In the genomic region with DNA sequence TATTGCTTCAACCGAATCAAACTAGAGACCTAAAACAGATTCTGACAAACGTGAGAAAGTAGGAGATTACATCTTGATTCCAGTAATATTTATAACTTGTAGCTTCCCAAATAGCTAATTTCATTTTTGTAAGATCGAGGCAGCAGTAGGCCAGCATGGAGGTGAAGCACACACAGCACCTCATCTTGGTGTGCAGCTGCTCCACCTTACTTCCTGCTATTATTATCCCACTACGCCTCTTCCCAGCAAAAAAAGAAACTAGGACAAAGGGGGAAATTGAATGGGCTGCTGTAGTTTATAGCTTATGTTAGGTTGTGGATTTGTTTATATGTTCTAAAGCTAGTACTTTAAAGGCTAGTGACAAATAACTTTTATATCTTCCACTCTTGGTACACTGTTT, we compare ENCODE assay signal across 17 mouse cellular contexts.
"Had no signal": no experiment of that assay in that cellular context is flagged by ENCODE, and none has a peak within 500 bp of the region (broad histone marks: within the 10 kb centered on the region; RNA-seq: fewer than 3 reads in every experiment).

No protein-coding gene starts in this region.

- H3K27ac ChIP-seq: limb, embryonic 13.5 days; liver, embryonic 15.5 days; midbrain, embryonic 12.5 days; neural tube, embryonic 15.5 days; stomach, postnatal 0 days had no signal

- H3K27me3 ChIP-seq: limb, embryonic 13.5 days; liver, embryonic 15.5 days; midbrain, embryonic 12.5 days; neural tube, embryonic 15.5 days had no signal

- H3K9me3 ChIP-seq: limb, embryonic 13.5 days; liver, embryonic 15.5 days; midbrain, embryonic 12.5 days; neural tube, embryonic 15.5 days had no signal

- DNase-seq: kidney, adult 11 months; kidney, postnatal 14 days; layer of hippocampus, postnatal 36 days; left cerebral cortex, postnatal 4 days; lung, embryonic 14.5 days; lung, postnatal 10 days; lung, postnatal 4 days; right cerebral cortex, adult 18-20 months; right cerebral cortex, postnatal 25 days; thymus, adult 18-20 months; thymus, postnatal 25 days had no signal

- H3K4me2 ChIP-seq: limb, embryonic 13.5 days; liver, embryonic 15.5 days; lung, embryonic 14.5 days; midbrain, embryonic 12.5 days; neural tube, embryonic 15.5 days had no signal

- H3K4me3 ChIP-seq: limb, embryonic 13.5 days; liver, embryonic 15.5 days; midbrain, embryonic 12.5 days; myocyte; neural tube, embryonic 15.5 days had no signal

- H3K9ac ChIP-seq: limb, embryonic 13.5 days; liver, embryonic 15.5 days; lung, embryonic 14.5 days; midbrain, embryonic 12.5 days; neural tube, embryonic 15.5 days had no signal

- H3K36me3 ChIP-seq: limb, embryonic 13.5 days; midbrain, embryonic 12.5 days; neural tube, embryonic 15.5 days had no signal
